Mouse (Mus musculus) kidney, postnatal 25 days (tissue): ENCODE measurements around the gene Ush1g.

Source experiments
- DNase-seq, 2 experiments: peaks; one replicate each; pipeline ENCODE4 v3.0.0; 2021; ENCODE audit warnings: mixed read lengths in 2 of 2

The Ush1g gene

DNA sequence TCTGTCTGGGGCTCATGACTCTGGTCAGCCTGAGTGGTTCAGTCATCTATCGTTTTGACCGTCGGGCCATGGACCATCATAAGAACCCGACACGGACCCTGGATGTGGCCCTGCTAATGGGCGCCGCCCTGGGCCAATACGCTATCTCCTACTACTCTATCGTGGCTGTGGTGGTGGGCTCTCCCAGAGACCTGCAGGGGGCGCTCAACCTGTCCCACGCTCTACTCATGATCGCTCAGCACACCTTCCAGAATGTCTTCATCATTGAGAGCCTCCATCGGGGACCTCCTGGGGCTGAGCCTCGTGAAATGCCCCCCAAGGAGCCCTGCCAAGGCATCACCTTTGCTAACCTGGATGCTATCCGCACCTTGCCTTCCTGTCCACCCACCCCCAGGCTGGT, 7.5 kb upstream of the Ush1g start:
- DNase-seq: peak in 1 of 2 experiments; percentile 10

DNA sequence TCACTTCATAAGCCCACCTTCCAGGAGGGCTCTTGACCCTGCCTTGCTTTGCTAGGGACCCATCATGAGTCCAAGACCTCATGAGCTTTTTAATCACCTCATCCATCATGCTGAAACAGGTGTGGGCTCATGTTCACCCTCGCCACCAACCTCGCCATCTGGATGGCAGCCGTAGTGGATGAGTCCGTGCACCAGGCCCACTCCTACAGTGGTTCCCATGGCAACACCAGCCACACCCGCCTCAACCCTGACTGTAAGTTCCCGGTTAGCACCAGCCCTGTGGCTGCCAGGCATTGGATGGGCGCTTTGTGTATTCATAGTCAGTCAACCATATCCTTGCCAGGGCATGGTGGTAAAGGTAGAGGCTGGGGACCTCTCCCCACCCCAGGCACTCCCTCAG, 4.9 kb upstream of the Ush1g start:
- DNase-seq: peak in 1 of 2 experiments; percentile 31

DNA sequence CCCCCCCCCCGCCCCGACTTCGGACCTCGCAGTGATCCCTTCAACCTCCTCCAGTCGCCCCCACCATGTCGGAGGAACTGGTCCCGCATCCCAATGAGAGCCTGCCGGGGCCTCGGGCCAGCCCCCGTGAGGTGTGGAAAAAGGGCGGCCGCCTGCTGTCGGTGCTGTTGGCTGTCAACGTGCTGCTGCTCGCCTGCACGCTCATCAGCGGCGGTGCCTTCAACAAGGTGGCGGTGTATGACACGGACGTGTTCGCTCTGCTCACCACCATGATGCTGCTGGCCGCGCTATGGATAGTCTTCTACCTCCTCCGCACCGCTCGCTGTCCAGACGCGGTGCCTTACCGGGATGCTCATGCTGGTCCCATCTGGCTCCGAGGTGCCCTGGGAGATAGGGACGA, 1.5 kb upstream of the Ush1g start:
- DNase-seq: no peak

DNA sequence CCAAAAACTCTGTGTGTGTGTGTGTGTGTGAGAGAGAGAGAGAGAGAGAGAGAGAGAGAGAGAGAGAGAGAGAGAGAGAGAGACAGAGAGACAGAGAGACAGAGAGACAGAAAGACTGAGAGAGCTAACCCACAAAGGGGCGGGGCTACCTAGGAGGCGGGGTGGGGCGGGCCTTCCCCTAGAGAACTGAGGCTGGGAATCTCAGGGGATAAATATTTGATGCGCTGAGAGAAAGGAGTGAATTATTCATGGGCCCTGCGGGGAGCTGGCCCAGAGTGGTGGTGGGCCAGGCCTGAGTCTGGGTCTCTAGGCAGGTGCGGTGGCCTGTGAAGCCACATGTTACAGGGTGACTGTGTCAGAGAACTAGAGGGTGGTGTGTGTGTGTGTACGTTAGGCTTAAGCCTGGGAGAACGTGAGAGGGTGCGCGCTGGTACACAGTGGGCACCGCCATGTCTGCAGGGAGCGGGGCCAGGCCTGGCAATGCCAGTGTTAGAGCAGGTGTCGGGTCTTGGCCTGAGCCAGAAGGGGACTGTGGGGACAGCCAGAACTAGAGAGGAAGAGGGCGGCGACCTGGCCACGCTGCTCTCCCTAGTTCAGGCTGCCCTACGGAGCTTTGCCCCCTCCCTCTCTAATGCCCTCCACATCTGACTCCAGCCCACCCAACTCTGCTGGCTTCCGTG, 2.0 kb downstream of the Ush1g start:
- DNase-seq: peak in 1 of 2 experiments; percentile 29

DNA sequence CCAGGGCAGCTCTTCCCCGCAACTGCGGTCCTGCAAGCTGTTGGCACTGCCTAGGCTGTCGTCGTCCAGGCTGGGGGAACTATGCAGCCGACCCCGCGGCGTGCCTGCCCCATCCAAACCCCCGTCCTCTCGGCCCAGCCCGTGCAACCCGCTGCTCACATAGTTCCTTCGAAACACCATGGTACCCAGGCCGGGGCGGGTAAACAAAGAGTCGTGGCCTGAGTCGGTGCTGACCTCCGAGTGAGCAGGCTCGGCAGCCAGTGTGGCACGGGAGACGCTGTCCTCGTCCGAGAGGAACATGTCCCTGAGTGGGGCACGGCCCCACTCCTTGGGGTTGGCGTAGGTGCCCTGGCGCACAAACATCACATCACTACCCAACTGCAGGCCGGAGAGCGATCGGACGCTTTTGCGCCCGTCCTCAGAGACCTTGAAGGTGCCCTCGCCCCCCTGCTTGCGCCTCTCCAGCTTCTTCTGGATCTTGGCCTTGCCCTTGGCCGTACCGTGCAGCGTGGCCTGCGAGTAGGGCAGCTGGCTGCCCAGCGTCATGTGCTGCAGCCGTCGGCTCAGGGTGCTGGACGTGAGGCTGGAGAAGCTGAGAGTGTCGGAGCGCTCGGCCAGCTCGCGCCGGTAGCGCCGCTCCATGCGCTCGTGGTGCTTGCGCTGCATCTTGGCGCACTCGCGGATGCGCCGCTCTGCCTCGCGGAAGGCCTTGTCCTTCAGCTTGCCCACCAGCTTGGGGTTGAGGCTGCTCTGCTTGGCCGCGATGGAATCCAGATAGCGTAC, 3.4 kb downstream of the Ush1g start:
- peak in 1 of 2 experiments; percentile 48 for DNase-seq

DNA sequence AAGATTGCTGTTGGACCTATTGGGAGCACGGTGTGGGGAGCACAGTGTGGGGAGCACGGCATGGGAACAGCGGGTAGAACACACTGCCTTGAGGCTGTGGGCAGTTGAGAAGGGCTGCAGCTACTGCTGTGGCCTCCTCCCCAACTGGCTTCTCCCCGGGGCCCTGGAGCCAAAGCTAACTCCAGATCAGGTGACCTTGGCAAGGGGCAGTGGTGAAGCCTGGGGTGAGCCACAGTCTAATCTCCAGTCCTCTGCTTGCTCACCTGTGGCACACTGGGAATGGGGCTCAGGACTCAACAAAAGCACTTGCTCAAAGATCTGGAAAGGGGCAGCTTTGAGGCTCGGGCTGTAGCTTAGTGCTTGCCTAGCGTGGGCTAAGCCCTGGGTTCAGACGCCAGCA, 4.6 kb downstream of the Ush1g start:
- DNase-seq: peak in 1 of 2 experiments; percentile 37

DNA sequence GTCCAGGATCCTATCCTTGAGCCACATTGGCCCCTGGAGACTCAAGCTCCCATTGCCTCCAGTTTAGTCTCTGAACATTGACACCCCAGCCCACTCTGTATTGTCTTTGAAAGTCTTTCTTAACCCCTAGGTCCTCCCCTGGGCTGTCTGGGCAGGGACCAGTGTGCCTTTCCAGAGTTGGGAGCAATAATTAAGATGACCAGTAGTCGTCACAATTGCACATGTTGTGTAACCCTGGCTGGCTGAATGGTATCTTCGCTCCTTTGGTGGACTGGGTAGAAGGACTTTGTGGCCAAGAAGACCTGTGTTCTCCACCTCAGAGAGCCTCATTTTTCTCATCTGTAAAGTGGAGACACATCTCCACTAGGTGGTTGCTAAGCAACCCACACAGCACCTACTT, 7.6 kb downstream of the Ush1g start:
- DNase-seq: no peak

DNA sequence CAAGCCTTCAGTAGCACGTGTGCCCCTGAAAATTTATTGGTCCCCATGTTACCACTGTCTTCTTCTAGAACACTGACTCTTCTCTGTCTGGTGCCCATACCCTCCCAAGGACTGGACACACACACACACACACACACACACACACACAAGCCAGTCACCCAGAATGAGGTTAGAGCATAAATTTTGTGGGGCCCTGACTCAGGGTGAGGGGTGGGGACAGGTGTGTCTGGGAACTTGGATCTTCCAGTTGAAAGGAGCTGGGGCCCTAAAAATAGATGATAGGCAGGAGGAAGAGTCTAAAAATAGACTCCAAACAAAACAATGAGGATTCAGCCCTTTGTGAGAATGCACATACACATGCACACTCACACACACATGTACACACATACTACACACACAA, 13.1 kb downstream of the Ush1g start:
- no peak for DNase-seq

DNA sequence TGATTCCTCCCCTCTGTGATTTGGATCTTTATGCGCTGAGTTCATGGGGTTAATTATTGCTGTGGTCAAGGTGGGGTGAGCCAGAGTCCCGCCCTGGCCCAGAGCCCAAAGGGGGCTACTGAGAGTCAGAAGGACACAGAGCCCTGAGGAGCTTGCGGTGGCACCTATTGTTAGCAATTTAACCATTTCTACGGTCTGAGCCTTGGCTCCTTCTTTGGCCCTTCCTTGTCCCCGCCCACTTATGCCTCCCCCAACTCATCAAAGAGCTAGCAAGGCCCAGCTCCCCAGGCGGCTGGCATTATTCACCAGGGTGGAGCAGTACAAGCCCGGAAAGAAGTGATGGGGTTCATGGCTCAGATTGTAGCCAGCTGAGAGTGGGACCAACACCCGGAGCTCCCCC, 15.0 kb downstream of the Ush1g start, which contains the start of gene Otop2:
Otop2 (plus strand) TSS at position 301 of the 400 bp plus-strand sequence.
- peak in 1 of 2 experiments; percentile 31 for DNase-seq

DNA sequence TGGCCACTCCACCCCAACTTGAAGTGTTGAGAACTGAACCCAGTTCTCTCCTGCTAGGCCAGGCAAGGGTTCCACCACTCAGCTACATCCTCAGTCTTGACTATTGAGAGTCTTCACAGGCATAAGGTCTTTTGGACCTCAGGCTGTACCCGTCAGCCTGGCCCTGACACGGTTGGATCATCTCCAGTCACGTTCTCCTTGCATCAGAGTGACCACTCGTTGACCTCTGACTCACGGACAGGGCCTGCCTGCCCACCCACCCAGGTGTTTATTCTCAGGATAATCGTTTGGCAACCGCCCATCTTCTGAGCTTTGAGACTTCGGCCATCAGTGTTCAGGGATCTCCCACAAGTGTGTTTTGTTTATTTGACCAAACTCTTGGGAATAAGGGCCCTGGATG, 18.7 kb downstream of the Ush1g start:
- DNase-seq: no peak

DNA sequence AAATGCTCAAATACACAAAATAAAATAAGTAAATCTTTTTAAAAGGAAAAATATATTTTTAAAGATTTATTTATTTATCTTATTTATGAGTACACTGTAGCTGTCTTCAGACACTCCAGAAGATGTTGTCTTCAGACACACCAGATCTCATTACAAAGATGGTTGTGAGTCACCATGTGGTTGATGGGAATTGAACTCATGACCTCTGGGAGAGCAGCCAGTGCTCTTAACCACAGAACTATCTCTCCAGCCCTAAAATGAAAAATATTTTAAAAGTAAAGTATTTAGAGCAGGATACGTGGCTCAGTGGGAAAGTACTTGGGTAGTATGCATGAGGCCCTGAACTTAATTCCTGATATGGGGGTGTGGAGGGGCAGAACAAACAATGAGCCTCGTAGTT, 20.5 kb downstream of the Ush1g start:
- no peak for DNase-seq

DNA sequence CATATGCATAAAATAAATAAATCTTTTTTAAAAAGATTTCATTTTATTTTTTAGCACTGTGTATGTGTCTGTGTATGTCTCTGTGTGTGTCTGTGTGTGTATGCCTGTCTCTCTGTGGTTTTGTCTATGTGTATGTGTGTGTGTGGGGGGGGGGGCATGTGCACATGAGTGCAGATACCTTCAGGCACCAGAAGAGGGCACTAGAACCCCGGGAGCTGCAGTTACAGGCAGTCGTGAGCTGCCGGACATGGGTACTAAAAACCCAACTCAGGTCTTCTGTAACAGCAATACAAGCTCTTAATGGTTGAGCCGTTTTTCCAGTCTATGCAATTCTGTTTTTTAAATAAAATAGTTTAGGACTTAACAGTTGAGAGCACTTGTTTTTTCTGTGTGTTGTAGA, 21.1 kb downstream of the Ush1g start:
- DNase-seq: no peak

DNA sequence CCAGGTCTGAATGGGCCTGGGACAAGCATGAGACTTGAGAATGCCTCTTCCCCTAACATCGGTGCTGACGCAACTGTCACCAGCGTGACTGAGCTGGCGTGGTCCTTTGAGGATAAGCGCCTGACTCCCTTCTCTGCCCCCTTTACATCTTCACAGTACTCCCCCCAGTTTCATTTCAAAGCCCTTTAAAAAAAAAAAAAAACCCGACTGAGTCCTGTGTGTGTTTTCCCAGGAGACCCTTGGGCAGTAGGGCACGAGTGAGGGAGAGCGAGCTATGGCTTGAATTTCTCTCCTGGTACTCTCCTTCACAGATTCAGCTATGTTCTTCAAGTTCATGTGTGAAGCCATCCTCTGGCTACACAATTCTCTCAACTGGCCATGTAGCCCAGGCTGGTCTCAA, 23.7 kb downstream of the Ush1g start:
- DNase-seq: no peak

DNA sequence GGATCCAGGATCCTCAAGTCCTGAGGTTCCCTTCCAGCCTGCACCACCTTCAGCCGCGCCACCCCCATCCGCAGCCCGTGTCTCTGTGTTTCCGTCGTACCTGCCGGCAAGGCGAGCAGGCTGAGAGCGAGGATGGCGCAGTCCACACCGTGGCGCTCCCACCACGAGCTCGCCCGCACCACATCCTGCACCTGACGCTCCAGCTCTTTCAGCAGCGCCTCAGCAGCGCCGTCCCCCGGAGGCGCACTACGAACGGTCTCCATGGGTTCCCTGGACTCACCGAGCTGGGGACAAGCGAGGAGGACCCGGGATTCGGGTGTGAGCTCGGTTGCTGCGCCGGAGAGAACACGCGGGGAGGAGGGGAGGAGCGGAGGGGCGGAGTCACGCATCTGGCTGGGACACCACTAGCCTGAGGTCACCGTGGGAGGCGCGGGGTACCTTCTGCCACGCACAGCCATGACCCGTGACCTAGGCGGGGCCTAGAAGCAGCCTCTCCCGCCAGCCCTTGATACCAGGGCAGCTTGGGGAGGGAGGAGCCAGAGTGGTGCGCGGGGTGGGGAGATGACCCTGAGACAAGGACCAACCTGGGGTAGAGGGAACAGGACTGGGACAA, 24.5 kb downstream of the Ush1g start, which contains the start of gene Fads6:
Fads6 (minus strand) TSS at position 450 of the 613 bp plus-strand sequence.
- DNase-seq: peak; percentile 73 to 88

DNA sequence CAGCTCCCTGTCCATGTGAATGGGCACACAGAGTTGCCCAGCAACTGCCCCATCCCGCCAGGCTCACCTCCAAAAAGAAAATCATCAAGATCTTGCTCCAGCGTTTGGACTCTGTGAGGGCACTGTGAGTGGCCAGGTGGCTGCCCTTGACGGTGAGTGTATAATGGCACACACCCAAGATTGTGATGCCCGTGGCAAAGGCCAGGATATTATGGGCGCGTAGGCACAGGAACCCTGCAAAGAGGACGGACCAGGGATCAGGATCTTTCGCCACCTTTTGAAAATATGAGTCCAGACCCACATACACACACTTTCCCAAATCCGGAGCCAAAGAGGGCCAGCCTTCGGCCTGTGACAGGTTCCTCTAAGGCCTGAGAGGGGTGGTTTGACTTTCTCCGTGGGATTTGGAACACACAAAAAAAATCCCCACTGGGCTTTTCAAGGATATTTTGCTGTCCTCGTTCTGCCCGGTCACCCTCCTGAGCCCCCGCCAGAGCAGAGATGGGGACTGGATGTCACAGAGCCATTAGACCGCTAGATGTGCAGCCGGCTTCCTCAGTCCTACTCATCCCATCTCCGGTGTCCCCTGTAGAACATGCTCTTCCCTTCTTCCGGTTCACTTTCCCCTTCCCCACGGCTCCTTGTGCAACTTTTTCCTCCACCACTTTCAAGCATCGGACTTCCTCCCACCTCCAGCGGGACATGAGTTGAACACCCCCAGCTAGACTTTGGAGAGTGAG, 25.2 kb downstream of the Ush1g start:
- peak; percentile 39 to 65 for DNase-seq

DNA sequence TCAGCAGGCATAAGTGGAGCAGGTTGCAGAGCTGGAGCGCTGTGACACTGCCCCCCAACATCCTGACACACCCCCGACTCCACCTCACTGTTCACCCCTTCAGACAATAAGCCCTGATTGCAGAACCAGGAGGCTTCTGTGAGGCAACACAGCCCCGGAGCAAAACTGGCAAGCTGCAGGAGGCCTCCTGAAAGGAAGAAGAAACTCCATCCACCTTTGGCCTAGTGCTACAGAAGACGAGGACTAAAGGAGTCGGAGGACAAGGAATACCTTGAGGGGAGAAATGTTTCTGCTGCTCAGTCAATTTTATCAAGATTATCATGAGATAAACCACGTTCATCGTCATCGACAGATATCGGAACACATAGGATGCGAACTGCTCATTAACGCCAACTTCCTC, 25.9 kb downstream of the Ush1g start:
- no peak for DNase-seq

DNA sequence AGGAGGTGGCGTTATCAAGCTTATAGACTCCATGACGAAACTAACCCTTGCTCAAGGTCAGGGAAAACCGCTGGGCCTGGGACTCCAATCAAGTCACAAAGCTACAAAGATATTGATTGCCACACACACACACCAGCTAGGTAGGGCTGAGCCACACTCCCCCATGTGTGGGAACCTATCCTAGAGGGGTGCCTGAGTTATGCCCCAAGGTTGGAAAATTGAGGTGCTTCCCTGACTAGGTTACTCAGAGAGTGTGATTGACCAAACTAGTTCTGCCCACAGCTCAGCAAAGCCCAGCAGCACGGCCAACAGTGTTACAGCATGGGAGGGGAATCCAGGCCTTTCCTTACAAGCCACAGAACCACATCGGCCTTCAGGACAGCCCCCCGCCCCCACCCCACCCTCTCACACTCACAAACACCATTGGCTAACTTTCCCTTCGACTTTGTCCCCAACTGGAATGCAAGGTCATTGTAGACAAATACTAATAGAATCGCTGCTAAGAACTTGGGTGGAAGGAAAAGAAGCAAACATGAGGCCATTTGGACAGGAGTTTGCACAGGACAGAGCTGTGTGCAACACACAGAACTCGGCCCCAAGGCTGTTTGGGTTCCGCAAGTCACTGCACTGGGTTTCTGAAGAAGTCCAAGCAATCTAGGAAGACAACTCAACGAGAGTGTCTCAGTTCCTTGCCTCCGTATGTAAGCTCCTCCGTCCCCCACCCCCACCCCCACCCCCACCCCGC, 29.0 kb downstream of the Ush1g start:
- DNase-seq: peak; percentile 34 to 72

DNA sequence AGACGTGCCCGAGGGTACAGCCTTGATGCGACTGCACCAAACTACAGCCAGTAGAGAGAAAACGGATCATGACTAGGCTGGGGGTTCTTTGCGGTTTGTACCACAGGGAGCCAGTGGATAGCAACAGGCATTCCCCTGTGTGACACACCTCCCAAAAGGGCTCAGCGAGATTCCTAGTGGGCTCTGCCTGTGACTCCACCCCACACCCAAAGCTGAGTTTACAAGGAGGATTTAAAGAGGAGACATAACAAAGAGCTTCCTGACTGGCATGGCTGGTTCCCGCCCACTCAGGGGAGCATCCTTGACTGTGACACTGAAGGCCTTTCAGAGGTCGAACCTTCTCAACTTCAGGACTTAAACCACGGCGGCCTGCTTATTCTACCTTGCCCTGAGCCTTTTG, 30.3 kb downstream of the Ush1g start:
- DNase-seq: no peak

DNA sequence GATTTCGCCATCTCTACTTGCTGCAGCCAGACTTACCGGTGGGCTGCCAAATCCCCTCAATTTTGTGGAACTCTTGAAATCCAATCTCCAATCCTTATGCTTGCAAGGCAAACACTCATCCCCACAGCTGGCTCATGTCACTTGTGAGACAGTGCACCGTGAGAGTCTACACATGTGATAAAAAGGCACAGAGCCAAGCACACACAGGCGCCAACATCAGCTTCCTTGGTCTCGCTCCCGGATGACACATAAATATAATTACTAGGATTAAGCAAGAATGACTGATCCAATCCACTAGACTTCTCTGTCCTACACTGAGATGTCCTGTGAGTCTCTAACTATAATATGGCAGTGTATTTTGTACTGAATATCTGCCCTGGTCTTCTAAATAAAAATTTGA, 30.9 kb downstream of the Ush1g start:
- DNase-seq: peak; percentile 75 to 82

DNA sequence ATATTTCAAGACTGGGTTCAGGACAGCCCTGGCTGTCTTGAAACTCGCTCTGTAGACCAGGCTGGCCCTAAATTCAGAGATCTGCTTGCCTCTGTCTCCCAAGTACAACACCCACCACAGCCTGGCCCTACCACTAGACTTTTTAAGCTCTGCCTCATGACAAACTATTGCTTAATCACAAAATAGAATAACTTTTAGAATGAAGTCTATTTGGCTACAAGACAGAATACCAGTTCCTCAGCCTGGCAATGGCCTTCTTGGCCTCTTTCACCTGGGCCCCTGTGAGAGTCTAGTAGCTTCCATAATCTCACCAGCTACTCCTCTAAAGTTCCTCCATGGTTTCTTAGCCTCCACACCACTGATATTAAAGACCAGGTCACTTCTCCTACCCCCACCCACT, 31.5 kb downstream of the Ush1g start:
- DNase-seq: no peak

DNA sequence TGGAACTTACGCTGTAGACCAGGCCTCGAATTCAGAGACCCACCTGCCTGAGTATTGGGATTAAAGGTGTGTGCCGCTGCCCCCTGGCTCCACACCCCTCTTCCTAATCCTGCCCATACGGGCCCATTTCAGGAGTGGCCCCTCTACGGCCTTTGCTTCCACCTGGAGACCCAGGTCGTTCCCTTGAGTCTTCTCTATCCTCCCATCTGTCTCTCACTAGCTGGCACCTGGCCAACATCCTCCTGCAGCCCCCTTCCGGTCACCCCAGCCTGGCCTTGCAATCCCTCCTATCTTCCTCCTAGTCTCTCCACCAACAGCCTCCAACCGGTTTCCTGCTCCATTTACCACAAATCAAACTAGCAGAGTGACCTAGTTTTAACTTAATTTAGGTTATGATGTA, 32.0 kb downstream of the Ush1g start:
- DNase-seq: peak; percentile 41 to 49

DNA sequence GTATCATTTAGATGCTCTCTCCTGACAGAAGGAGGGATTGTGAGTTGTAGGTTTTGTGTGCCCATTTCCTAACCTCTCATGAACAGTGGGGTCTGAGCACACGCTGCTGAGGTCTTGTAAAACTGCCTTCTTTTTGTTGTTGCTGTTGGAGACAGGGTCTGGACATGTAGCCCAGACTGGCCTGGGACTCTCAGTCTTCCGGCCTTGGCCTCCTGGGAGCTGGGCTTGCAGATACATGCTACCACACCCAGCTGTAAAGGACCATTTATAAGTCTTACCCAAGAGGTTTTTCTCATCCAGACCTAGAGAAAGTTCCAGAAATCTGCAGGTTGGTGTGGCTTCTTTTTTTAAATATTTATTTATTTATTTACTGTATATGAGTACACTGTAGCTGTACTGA, 33.5 kb downstream of the Ush1g start:
- DNase-seq: no peak
